Mouse (Mus musculus): ENCODE measurements around the gene Mttp. TPM values are rescaled to one million over a fixed set of nuclear protein-coding genes. Genes with fewer than 3 reads are reported as not detected.

The Mttp gene
- polyA plus RNA-seq, 2 experiments, result 16.0 to 30.7 TPM

GRCm38 (mm10) chr3:138071476-138072073 is 73.2 kb downstream of the Mttp start:
- WGBS (ENCODE audit: insufficient replicate concordance), result 71% methylated on average over 10 of the region's 10 CpGs
- TF ChIP-seq EP300 (IDR thresholded peaks at IDR 0.05; ENCODE audit: low read depth) (no peak), CTCF (IDR thresholded peaks at IDR 0.05; ENCODE audit: low read depth) (no peak)

GRCm38 (mm10) chr3:138071004-138071403 is 73.8 kb downstream of the Mttp start:
- ATAC-seq (ENCODE audit: insufficient read depth) (no peak), DNase-seq (ENCODE audit: low read depth in 3 of 3, low spot score in 3 of 3) (no peak)
- WGBS (ENCODE audit: insufficient replicate concordance), result 20% methylated on average over 1 of the region's 1 CpGs
- Histone ChIP-seq H3K4me1 (replicated peaks; ENCODE audit: control insufficient read depth in 2 of 2, insufficient read depth in 2 of 2, low read length in 1 of 2) (no peaks in the 10 kb centered on the region), H3K9me3 (ENCODE audit: control insufficient read depth, low read length) (no peaks in the 10 kb centered on the region), H3K27me3 (ENCODE audit: control insufficient read depth, insufficient read depth, low read length) (no peaks in the 10 kb centered on the region), H3K4me3 (ENCODE audit: insufficient read depth in 1 of 2, low read depth in 2 of 2, low read length in 2 of 2) (no peak overlapping the region), H3K36me3 (replicated peaks; ENCODE audit: control insufficient read depth, insufficient read depth, low read depth) (no peaks in the 10 kb centered on the region), H3K4me2 (ENCODE audit: low read depth) (no peak overlapping the region), H3K9ac (replicated peaks) (no peak overlapping the region), H3K27ac (no peak overlapping the region)
- no peak for TF ChIP-seq EP300 (IDR thresholded peaks at IDR 0.05; ENCODE audit: low read depth)
- no peak for TF ChIP-seq CTCF (IDR thresholded peaks at IDR 0.05; ENCODE audit: low read depth)

More at GRCm38 (mm10) chr3:138071476-138072073, 73.2 kb downstream of the Mttp start:
- Histone ChIP-seq H3K4me1 (replicated peaks; ENCODE audit: control insufficient read depth in 2 of 2, insufficient read depth in 2 of 2, low read length in 1 of 2) (no peaks in the 10 kb centered on the region), H3K27me3 (ENCODE audit: control insufficient read depth, insufficient read depth, low read length) (no peaks in the 10 kb centered on the region), H3K36me3 (replicated peaks; ENCODE audit: control insufficient read depth, insufficient read depth, low read depth) (no peaks in the 10 kb centered on the region), H3K4me2 (ENCODE audit: low read depth) (no peak overlapping the region), H3K4me3 (ENCODE audit: insufficient read depth in 1 of 2, low read depth in 2 of 2, low read length in 2 of 2) (no peak overlapping the region), H3K9me3 (ENCODE audit: control insufficient read depth, low read length) (no peaks in the 10 kb centered on the region), H3K9ac (replicated peaks) (no peak overlapping the region), H3K27ac (no peak overlapping the region)
- ATAC-seq (ENCODE audit: insufficient read depth), result no peak
- no peak for DNase-seq (ENCODE audit: low read depth in 3 of 3, low spot score in 3 of 3)

GRCm38 (mm10) chr3:138069756-138070511 is 74.8 kb downstream of the Mttp start:
- H3K27me3 ChIP-seq (ENCODE audit: control insufficient read depth, insufficient read depth, low read length), result no peaks in the 10 kb centered on the region
- H3K9me3 ChIP-seq (ENCODE audit: control insufficient read depth, low read length), result no peaks in the 10 kb centered on the region
- H3K27ac ChIP-seq, result no peak overlapping the region
- no peaks in the 10 kb centered on the region for H3K4me1 ChIP-seq (replicated peaks; ENCODE audit: control insufficient read depth in 2 of 2, insufficient read depth in 2 of 2, low read length in 1 of 2)
- DNase-seq (ENCODE audit: low read depth in 3 of 3, low spot score in 3 of 3) (no peak), ATAC-seq (ENCODE audit: insufficient read depth) (no peak)
- 55% methylated on average over 18 of the region's 18 CpGs for WGBS (ENCODE audit: insufficient replicate concordance)
- H3K9ac ChIP-seq (replicated peaks), result no peak overlapping the region
- TF ChIP-seq CTCF (IDR thresholded peaks at IDR 0.05; ENCODE audit: low read depth), result no peak
- TF ChIP-seq EP300 (IDR thresholded peaks at IDR 0.05; ENCODE audit: low read depth), result no peak
- no peak overlapping the region for H3K4me2 ChIP-seq (ENCODE audit: low read depth)
- H3K4me3 ChIP-seq (ENCODE audit: insufficient read depth in 1 of 2, low read depth in 2 of 2, low read length in 2 of 2), result no peak overlapping the region
- no peaks in the 10 kb centered on the region for H3K36me3 ChIP-seq (replicated peaks; ENCODE audit: control insufficient read depth, insufficient read depth, low read depth)

- TF ChIP-seq EP300 (IDR thresholded peaks at IDR 0.05; ENCODE audit: low read depth), result no peak
- TF ChIP-seq CTCF (IDR thresholded peaks at IDR 0.05; ENCODE audit: low read depth), result no peak
Observed at GRCm38 (mm10) chr3:138068103-138068502, 76.7 kb downstream of the Mttp start.

GRCm38 (mm10) chr3:138067288-138067687 is 77.5 kb downstream of the Mttp start, which contains the start of gene Gm5105:
Gene Gm5105, minus strand, starts transcription at chr3:138067388.
- WGBS (ENCODE audit: insufficient replicate concordance), result 75% methylated on average over 12 of the region's 12 CpGs
- no peak within 1 kb of the TSS for H3K4me3 ChIP-seq (ENCODE audit: insufficient read depth in 1 of 2, low read depth in 2 of 2, low read length in 2 of 2)

More at GRCm38 (mm10) chr3:138068103-138068502, 76.7 kb downstream of the Mttp start:
- Histone ChIP-seq H3K9me3 (ENCODE audit: control insufficient read depth, low read length) (no peaks in the 10 kb centered on the region), H3K36me3 (replicated peaks; ENCODE audit: control insufficient read depth, insufficient read depth, low read depth) (no peaks in the 10 kb centered on the region), H3K27ac (no peak overlapping the region), H3K4me1 (replicated peaks; ENCODE audit: control insufficient read depth in 2 of 2, insufficient read depth in 2 of 2, low read length in 1 of 2) (no peaks in the 10 kb centered on the region), H3K4me3 (ENCODE audit: insufficient read depth in 1 of 2, low read depth in 2 of 2, low read length in 2 of 2) (no peak overlapping the region), H3K27me3 (ENCODE audit: control insufficient read depth, insufficient read depth, low read length) (no peaks in the 10 kb centered on the region), H3K4me2 (ENCODE audit: low read depth) (no peak overlapping the region), H3K9ac (replicated peaks) (no peak overlapping the region)
- WGBS (ENCODE audit: insufficient replicate concordance), result 75% methylated on average over 12 of the region's 12 CpGs
- ATAC-seq (ENCODE audit: insufficient read depth) (no peak), DNase-seq (ENCODE audit: low read depth in 3 of 3, low spot score in 3 of 3) (no peak)

More at GRCm38 (mm10) chr3:138067288-138067687, 77.5 kb downstream of the Mttp start, which contains the start of gene Gm5105:
- DNase-seq (ENCODE audit: low read depth in 3 of 3, low spot score in 3 of 3) (no peak), ATAC-seq (ENCODE audit: insufficient read depth) (no peak)
- no peaks in the 10 kb centered on the region for H3K27me3 ChIP-seq (ENCODE audit: control insufficient read depth, insufficient read depth, low read length)
- no peak within 1 kb of the TSS for H3K27ac ChIP-seq
- H3K36me3 ChIP-seq (replicated peaks; ENCODE audit: control insufficient read depth, insufficient read depth, low read depth), result no peaks in the 10 kb centered on the region
- no peak within 1 kb of the TSS for H3K4me2 ChIP-seq (ENCODE audit: low read depth)
- H3K4me1 ChIP-seq (replicated peaks; ENCODE audit: control insufficient read depth in 2 of 2, insufficient read depth in 2 of 2, low read length in 1 of 2), result no peaks in the 10 kb centered on the region
- no peak within 1 kb of the TSS for H3K9ac ChIP-seq (replicated peaks)
- TF ChIP-seq CTCF (IDR thresholded peaks at IDR 0.05; ENCODE audit: low read depth), result no peak
- no peak for TF ChIP-seq EP300 (IDR thresholded peaks at IDR 0.05; ENCODE audit: low read depth)
- no peaks in the 10 kb centered on the region for H3K9me3 ChIP-seq (ENCODE audit: control insufficient read depth, low read length)
